Mouse (Mus musculus): ENCODE data around the gene Gadd45a. TPM values are rescaled to one million over a fixed set of nuclear protein-coding genes. Genes with fewer than 3 reads are reported as not detected.

Gadd45a gene
- polyA plus RNA-seq, 1 experiment from 2014 or later = 31.1 TPM

- Histone ChIP-seq H3K4me1 (replicated peaks; ENCODE audit: control insufficient read depth, insufficient read depth, low read length) (peaks cover 8% of the 10 kb centered on the region), H3K4me3 (ENCODE audit: low read depth, low read length) (no peak overlapping the region), H3K4me2 (no peak overlapping the region), H3K27ac (ENCODE audit: low read depth, low read length) (no peak overlapping the region), H3K27me3 (replicated peaks; ENCODE audit: control insufficient read depth, insufficient read depth, low read length) (no peaks in the 10 kb centered on the region), H3K36me3 (ENCODE audit: control insufficient read depth, insufficient read depth, low read length) (no peaks in the 10 kb centered on the region), H3K9ac (ENCODE audit: low read depth, low read length) (no peak overlapping the region), H3K9me3 (ENCODE audit: control insufficient read depth, low read length) (no peaks in the 10 kb centered on the region)
- WGBS = 84% methylated on average over 4 of the region's 4 CpGs
- DNase-seq (ENCODE audit: low spot score) = no peak
- ATAC-seq (replicated peaks; ENCODE audit: low FRiP score) = no peak
Measured at GRCm38 (mm10) chr6:67073446-67073845, 36.2 kb upstream of the Gadd45a start.

DNA sequence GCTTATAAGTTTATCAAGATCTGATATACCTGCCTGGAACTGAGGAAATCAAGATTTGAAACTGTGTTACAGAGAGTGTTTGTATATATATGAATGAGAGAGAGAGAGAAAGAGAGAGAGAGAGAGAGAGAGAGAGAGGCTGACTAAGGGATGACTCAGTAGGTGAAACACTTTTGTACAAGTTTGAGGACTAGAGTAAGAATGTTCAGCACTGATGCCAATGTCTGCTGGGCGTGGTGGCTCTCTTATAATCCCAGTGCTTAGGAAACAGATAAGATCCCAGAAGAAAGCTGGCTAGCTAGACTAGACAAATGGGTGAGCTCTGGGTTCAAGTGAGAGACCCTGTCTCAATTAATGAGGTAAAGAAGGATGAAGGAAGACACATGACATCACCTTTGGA lies 34.4 kb upstream of the Gadd45a start:
- no peaks in the 10 kb centered on the region for H3K4me1 ChIP-seq (replicated peaks; ENCODE audit: control insufficient read depth, insufficient read depth, low read length)
- H3K27ac ChIP-seq (ENCODE audit: low read depth, low read length) = no peak overlapping the region
- DNase-seq (ENCODE audit: low spot score) (no peak), ATAC-seq (replicated peaks; ENCODE audit: low FRiP score) (no peak)
- no peak overlapping the region for H3K9ac ChIP-seq (ENCODE audit: low read depth, low read length)
- H3K27me3 ChIP-seq (replicated peaks; ENCODE audit: control insufficient read depth, insufficient read depth, low read length) = no peaks in the 10 kb centered on the region
- 60% methylated on average over 1 of the region's 1 CpGs for WGBS
- no peaks in the 10 kb centered on the region for H3K9me3 ChIP-seq (ENCODE audit: control insufficient read depth, low read length)
- no peak overlapping the region for H3K4me3 ChIP-seq (ENCODE audit: low read depth, low read length)
- no peak overlapping the region for H3K4me2 ChIP-seq
- no peaks in the 10 kb centered on the region for H3K36me3 ChIP-seq (ENCODE audit: control insufficient read depth, insufficient read depth, low read length)

DNA sequence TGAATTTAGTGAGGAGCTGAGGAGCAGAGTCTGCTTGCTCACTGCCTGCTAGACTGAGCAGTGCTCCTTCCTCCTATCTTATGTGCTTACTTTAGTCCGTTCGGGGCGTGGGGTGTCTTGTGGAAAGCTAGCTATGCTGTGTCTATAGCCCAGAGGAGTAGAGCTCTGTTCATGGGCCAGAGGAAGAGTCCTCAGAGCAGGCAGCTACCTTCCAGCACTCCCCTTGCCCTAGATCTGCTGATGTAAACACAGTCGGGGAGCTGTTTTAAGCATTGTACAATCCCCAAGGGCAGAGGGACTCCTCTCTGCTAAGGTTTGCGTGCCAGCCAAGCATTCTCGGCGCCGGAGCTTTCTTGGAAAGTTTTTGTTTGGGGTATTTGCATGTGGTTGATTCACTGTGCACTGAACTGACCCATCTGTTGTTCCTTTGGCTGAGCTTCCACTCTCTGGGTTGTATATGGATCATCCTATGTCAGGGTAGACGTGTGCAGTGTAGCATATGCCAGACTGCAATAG lies 32.6 kb upstream of the Gadd45a start:
- no peak overlapping the region for H3K27ac ChIP-seq (ENCODE audit: low read depth, low read length)
- no peak; the same call in 1 of the 2 replicates for ATAC-seq (replicated peaks; ENCODE audit: low FRiP score)
- H3K36me3 ChIP-seq (ENCODE audit: control insufficient read depth, insufficient read depth, low read length) = no peaks in the 10 kb centered on the region
- DNase-seq (ENCODE audit: low spot score) = no peak
- WGBS = 62% methylated on average over 9 of the region's 9 CpGs
- no peak overlapping the region for H3K4me3 ChIP-seq (ENCODE audit: low read depth, low read length)
- H3K4me1 ChIP-seq (replicated peaks; ENCODE audit: control insufficient read depth, insufficient read depth, low read length) = no peaks in the 10 kb centered on the region
- H3K4me2 ChIP-seq = no peak overlapping the region
- H3K9me3 ChIP-seq (ENCODE audit: control insufficient read depth, low read length) = no peaks in the 10 kb centered on the region
- H3K9ac ChIP-seq (ENCODE audit: low read depth, low read length) = no peak overlapping the region
- H3K27me3 ChIP-seq (replicated peaks; ENCODE audit: control insufficient read depth, insufficient read depth, low read length) = no peaks in the 10 kb centered on the region

GRCm38 (mm10) chr6:67069219-67069762 lies 32.0 kb upstream of the Gadd45a start:
- no peak overlapping the region for H3K4me3 ChIP-seq (ENCODE audit: low read depth, low read length)
- H3K36me3 ChIP-seq (ENCODE audit: control insufficient read depth, insufficient read depth, low read length) = no peaks in the 10 kb centered on the region
- WGBS = 52% methylated on average over 8 of the region's 8 CpGs
- ATAC-seq (replicated peaks; ENCODE audit: low FRiP score) (no peak; the same call in 1 of the 2 replicates), DNase-seq (ENCODE audit: low spot score) (no peak)
- H3K27ac ChIP-seq (ENCODE audit: low read depth, low read length) = no peak overlapping the region
- H3K9me3 ChIP-seq (ENCODE audit: control insufficient read depth, low read length) = no peaks in the 10 kb centered on the region
- no peaks in the 10 kb centered on the region for H3K4me1 ChIP-seq (replicated peaks; ENCODE audit: control insufficient read depth, insufficient read depth, low read length)
- no peaks in the 10 kb centered on the region for H3K27me3 ChIP-seq (replicated peaks; ENCODE audit: control insufficient read depth, insufficient read depth, low read length)
- H3K9ac ChIP-seq (ENCODE audit: low read depth, low read length) = no peak overlapping the region
- no peak overlapping the region for H3K4me2 ChIP-seq

DNA sequence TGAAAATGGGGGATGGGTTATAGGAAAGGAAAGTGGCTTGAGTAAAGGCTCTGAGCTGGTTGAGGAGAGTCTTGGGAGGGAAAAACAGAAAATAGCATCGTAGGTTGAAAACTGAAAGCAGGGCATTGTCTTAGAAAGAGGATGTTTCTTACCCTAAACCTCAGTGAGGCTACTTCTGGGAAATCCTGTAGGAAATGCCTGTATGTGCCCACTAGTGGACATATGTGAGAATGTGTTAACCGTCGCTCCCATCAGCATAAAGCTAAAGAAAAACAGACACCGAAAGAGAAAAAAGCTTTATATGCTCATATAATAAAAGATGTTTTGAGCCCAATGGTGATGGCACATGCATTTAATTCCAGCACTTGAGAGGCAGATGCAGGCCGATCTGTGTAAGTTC lies 22.8 kb upstream of the Gadd45a start:
- H3K4me3 ChIP-seq (ENCODE audit: low read depth, low read length) = no peak overlapping the region
- H3K4me1 ChIP-seq (replicated peaks; ENCODE audit: control insufficient read depth, insufficient read depth, low read length) = peaks cover 21% of the 10 kb centered on the region
- DNase-seq (ENCODE audit: low spot score) (no peak), ATAC-seq (replicated peaks; ENCODE audit: low FRiP score) (no peak)
- no peaks in the 10 kb centered on the region for H3K9me3 ChIP-seq (ENCODE audit: control insufficient read depth, low read length)
- WGBS = 69% methylated on average over 5 of the region's 5 CpGs
- no peak overlapping the region for H3K27ac ChIP-seq (ENCODE audit: low read depth, low read length)
- no peak overlapping the region for H3K9ac ChIP-seq (ENCODE audit: low read depth, low read length)
- H3K4me2 ChIP-seq = no peak overlapping the region
- H3K27me3 ChIP-seq (replicated peaks; ENCODE audit: control insufficient read depth, insufficient read depth, low read length) = no peaks in the 10 kb centered on the region
- no peaks in the 10 kb centered on the region for H3K36me3 ChIP-seq (ENCODE audit: control insufficient read depth, insufficient read depth, low read length)

DNA sequence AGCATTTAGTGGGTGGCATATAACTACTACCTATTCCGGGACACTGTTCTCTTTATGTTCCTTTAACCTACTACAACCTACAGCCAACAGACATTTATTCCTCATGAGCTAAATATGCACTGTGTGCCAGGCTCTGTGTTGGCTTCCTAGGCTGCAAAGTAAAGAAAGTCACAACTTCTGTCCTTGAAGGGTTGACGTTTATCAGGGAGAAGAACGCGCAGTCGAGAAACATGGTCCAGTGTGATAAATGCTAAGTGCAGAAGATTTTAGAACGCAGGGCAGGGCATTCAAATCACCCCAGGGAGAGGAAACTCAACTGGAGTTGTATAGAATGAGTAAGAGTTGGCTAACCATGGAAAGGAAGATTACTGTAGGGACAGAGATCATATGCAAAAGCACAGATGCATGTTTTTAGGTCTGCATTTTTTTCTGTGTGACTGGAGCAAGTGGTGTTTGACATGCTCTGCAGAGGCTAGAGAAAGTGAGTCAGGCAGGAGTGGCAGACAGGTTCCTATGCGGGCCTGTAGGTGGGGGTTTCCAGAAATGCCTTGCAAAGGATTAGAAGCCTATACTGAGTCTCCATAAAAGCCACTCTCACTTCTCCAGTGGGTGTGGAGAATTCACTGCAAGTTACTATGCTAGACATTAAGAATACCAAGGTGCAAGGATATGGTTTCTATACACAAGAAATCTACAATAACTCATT lies 20.9 kb upstream of the Gadd45a start:
- Histone ChIP-seq H3K4me2 (peak overlapping the region; percentile 18), H3K36me3 (ENCODE audit: control insufficient read depth, insufficient read depth, low read length) (no peaks in the 10 kb centered on the region), H3K9me3 (ENCODE audit: control insufficient read depth, low read length) (no peaks in the 10 kb centered on the region), H3K4me3 (ENCODE audit: low read depth, low read length) (no peak overlapping the region), H3K27me3 (replicated peaks; ENCODE audit: control insufficient read depth, insufficient read depth, low read length) (no peaks in the 10 kb centered on the region), H3K4me1 (replicated peaks; ENCODE audit: control insufficient read depth, insufficient read depth, low read length) (peaks cover 21% of the 10 kb centered on the region), H3K9ac (ENCODE audit: low read depth, low read length) (no peak overlapping the region), H3K27ac (ENCODE audit: low read depth, low read length) (peak overlapping the region; percentile 11; the same call in 1 of the 2 replicates)
- WGBS = 64% methylated on average over 7 of the region's 7 CpGs
- ATAC-seq (replicated peaks; ENCODE audit: low FRiP score) (peak; percentile 94), DNase-seq (ENCODE audit: low spot score) (no peak)

DNA sequence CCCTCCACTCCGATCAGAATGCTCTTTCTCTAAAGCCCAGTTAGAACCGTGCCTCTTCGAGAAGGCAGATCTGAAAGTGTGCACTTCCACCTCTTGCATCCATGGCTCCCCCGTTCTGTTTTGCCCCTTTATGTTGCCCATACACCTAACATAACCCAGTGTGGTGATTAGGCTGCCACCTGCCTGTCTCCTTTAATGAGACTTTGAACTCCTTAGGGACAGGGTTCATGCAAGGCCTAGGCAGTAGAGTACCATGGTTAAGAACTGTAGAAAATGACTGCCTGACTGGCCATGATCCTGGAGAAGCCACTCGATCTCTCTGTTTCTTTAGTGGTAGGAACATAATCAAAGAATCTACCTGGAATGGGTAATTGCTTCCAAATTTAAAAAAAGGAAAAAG lies 20.3 kb upstream of the Gadd45a start:
- H3K36me3 ChIP-seq (ENCODE audit: control insufficient read depth, insufficient read depth, low read length) = no peaks in the 10 kb centered on the region
- H3K27ac ChIP-seq (ENCODE audit: low read depth, low read length) = peak overlapping the region; percentile 2; the same call in 1 of the 2 replicates
- ATAC-seq (replicated peaks; ENCODE audit: low FRiP score) = peak; percentile 64

GRCm38 (mm10) chr6:67056889-67057564 lies 19.8 kb upstream of the Gadd45a start:
- WGBS = 73% methylated on average over 3 of the region's 3 CpGs
- H3K9ac ChIP-seq (ENCODE audit: low read depth, low read length) = no peak overlapping the region

More for the DNA sequence above, 20.3 kb upstream of the Gadd45a start:
- Histone ChIP-seq H3K27me3 (replicated peaks; ENCODE audit: control insufficient read depth, insufficient read depth, low read length) (no peaks in the 10 kb centered on the region), H3K4me1 (replicated peaks; ENCODE audit: control insufficient read depth, insufficient read depth, low read length) (peaks cover 21% of the 10 kb centered on the region), H3K9me3 (ENCODE audit: control insufficient read depth, low read length) (no peaks in the 10 kb centered on the region), H3K9ac (ENCODE audit: low read depth, low read length) (no peak overlapping the region), H3K4me2 (no peak overlapping the region), H3K4me3 (ENCODE audit: low read depth, low read length) (no peak overlapping the region)
- DNase-seq (ENCODE audit: low spot score) = no peak
- WGBS = 86% methylated on average over 5 of the region's 5 CpGs

More at GRCm38 (mm10) chr6:67056889-67057564, 19.8 kb upstream of the Gadd45a start:
- H3K36me3 ChIP-seq (ENCODE audit: control insufficient read depth, insufficient read depth, low read length) = no peaks in the 10 kb centered on the region
- peak overlapping the region; percentile 2; the same call in 1 of the 2 replicates for H3K27ac ChIP-seq (ENCODE audit: low read depth, low read length)
- no peaks in the 10 kb centered on the region for H3K9me3 ChIP-seq (ENCODE audit: control insufficient read depth, low read length)
- no peak overlapping the region for H3K4me3 ChIP-seq (ENCODE audit: low read depth, low read length)
- no peak for ATAC-seq (replicated peaks; ENCODE audit: low FRiP score)
- no peak overlapping the region for H3K4me2 ChIP-seq
- H3K4me1 ChIP-seq (replicated peaks; ENCODE audit: control insufficient read depth, insufficient read depth, low read length) = peaks cover 21% of the 10 kb centered on the region
- DNase-seq (ENCODE audit: low spot score) = no peak
- H3K27me3 ChIP-seq (replicated peaks; ENCODE audit: control insufficient read depth, insufficient read depth, low read length) = no peaks in the 10 kb centered on the region
